Mouse (Mus musculus): ENCODE data around the gene Ptpre.
A peak's percentile ranks its signal among the peaks of the same experiment; 100 is the strongest.

The Ptpre gene

DNA sequence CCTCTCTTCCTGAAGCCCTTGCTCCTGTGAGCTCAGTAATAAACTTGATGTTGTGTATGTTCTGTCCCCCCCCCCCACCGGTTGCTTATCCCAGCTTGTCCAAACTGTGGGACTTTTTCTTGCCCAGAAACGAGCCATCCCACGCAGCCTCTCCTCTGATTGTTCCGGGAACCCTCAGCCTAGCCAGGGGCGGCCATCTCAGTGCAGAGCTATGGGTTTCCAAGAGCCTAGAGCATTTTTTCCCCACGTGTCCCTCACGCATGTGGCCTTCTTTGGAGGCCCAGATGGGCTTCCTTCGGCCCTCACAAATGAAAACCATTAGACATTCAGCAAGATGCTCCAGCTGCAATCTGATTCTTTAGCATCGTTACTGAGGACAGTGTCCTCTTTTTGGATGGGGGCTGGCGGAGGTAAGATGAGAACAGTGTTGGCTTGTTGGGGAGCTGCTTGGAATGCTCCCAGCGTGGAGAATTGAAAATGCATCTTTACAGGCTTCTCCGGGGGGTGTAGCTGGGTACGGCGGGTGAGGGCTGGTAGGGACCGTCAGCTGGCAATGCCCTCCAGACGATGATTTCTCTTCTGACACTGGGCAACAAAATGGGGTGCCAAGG, 41.5 kb downstream of the Ptpre start:
- DNase-seq = no peak

DNA sequence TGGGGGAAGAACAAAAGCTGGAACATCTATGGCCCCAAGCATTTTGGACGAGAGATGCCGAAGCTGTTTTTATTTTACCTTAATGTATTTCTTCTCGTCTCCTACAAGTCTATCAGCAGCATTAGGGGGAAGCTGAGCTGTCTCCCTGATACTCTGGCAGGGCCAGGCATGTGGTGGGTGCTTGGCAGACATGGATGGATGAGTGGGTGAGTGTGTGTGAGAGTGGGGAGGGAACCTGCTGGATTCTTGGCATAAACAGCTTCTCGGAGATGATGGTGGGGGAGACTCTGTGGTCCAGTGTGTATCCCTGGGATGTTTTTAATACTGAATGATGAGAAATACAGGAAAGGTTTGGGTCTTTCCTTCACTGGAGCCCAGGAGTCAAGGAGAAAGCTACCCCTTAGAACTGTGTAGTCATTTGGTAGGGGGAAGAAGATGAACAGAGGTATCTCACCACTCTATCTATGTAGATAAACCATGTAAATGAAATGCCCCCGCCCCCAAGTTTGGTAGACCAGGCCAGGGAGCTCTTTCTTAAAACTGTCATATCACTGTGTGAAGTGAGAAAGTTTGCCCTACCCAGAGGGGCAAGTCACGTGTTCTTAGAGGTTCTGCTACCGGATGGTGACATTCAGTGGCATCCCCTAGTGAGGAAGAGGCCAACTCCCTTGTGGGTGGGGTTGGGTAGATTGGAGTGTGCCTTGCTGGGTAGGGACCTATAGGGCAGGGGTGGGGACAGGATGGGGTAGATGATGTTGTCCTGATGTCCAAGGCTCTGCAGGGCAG, 43.2 kb downstream of the Ptpre start:
- DNase-seq = no peak

- no peak for DNase-seq
These were observed 43.8 kb downstream of the Ptpre start for GRCm38 (mm10) chr7:135581128-135581527.

DNA sequence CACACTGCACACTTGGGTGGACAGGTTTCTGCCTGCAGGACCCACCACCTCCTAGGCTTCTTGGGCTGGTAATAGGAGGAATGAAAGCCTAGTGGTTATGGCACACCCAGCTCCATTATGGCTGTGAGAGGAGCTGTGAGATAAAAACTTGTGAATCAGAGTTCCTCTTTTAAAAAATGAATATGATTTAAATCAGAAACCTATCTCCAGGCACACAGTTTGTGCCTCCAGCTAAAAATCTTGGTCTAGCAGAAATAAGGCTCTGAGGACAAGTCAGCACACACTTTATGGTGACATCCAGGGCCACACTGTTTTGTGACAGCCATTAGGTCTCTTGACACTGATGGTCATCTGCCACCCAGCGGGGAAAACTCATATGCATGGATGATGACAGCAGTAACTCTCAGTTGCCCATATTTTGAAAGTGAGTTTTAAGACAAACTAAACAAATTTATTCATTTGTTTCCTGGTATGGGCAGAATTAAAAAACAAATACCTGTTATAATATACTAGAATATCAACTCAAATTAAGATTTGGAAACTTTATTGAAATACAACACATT, 47.9 kb downstream of the Ptpre start:
- no peak for DNase-seq

GRCm38 (mm10) chr7:135586402-135586801, 49.1 kb downstream of the Ptpre start:
- DNase-seq = no peak

GRCm38 (mm10) chr7:135587821-135588575, 50.7 kb downstream of the Ptpre start:
- DNase-seq = no peak

DNA sequence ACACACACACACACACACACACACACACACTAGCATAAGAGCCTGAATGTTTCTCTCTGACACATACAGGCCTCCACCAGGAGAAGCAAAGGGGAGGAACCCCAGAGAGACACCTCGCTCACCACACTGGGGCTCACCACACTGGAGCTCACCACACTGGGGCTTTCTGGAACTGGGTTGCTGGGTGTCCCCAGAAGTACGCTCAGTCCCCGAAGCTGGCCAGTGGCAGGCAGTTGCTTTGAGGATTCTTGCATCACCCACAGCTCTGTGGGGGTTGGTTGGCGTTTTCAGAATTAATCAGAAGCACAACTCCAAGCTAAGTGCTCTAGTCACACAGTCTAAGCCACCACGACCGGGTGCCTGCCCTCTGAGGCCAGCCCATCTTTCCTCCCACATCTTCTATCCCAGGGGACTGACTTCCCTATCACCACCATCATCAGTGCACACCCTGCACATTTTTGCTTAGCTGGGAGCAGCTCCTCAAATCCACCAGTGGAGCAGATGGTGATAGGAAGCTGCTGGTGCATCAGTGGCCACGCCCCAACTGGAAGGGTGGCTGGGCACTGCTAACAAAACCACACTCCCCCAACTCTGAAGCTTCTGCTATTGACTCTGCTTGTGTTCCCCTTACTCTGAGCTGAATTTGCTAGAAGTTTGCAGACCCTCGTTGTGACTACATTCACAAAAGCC, 51.5 kb downstream of the Ptpre start:
- DNase-seq = no peak

DNA sequence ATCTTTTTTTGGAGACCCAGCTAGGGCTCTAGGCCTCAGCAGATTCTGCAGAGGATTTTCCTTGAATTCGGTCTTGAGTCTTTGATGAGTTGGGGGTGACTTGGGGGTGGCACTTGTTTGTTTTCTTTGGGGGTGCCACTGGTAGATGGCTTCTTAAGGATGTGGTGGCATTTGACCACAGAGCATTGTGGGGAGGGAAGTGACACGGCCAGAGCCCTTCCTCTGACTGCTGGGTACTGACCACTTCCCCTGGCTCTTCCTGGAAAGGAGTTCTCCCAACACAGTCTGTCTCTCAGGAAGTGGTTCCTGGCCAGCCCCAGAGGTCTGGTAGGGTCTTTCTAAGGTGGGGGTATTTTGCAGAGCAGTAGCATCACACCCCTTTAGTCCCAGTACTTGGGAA, 54.2 kb downstream of the Ptpre start:
- no peak for DNase-seq

DNA sequence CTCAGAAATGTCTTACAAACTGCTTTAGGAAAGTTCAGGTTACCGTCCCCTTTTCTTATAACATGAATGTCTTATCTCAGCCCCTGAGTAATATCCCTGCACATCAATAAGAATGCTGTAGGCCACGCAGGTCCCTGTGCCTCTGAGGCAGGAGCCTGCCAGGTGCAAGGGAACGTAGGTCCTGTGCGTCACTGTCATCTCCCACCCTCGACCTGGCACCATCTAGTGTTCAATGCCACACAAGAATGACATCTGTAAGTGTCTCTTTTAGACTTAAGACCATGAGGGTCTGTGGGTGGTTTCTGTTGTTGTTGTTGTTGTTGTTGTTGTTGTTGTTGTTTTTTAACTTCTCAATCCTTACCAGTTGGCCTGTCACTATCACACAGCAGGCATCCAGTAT, 56.0 kb downstream of the Ptpre start:
- no peak for DNase-seq

DNA sequence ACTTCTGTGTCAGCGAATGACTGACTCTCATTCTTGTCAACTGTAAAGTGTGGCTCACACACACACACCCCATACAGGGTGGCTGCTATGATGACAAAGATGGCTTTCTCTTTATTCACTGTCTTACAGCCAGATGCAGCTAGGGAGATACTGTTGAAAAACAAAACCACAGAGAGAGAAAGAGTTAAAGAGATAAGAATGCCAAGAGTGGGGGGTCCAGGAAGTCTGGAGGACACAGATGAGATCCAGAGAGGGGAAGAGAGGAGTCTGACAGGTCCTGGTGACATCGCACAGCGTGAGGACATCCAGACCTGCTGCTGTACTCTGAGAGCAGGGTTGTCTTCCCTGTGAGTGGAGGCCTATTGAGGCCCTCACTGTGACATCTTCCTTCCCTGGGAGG, 56.5 kb downstream of the Ptpre start:
- DNase-seq = no peak

DNA sequence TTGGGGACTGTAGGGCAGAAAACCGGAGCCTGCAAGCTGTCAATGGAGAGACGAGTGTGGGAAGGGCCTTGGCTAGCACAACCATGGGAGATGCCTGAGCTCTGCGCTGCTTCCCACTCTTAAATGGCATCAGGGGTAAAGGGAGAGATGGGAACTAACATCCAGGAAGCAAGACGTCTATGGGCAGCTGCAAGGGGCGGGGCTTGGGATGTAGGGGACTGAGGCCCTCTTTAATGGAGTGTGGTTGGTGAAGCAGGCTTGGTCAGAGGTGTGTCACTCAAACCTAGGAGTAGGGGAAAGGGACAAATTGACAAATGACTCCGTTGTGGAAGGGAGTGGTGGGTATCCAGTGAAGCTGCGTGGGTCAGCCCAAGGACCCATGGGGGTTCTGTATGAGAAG, 57.4 kb downstream of the Ptpre start:
- DNase-seq = no peak

GRCm38 (mm10) chr7:135595640-135596174, 58.4 kb downstream of the Ptpre start:
- DNase-seq = no peak

DNA sequence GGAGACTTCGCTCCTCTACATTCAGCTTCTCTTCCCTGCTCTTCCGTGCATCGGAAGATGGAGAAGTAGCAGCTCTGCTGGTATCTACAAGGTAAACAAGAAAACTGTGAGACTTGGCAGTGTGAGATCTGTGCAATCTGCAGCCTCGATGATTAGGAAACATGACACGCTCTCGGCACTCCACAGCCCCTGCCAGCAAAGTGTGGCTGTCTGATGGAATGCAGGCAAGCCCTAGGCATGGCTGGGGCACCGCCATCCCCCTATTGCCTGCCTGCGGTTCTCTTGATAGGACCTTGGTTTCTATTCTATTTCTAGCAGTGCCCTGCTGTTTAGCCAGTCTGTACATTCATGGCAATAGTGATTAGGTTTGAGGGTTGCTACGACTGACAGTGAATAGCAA, 59.7 kb downstream of the Ptpre start:
- no peak for DNase-seq

DNA sequence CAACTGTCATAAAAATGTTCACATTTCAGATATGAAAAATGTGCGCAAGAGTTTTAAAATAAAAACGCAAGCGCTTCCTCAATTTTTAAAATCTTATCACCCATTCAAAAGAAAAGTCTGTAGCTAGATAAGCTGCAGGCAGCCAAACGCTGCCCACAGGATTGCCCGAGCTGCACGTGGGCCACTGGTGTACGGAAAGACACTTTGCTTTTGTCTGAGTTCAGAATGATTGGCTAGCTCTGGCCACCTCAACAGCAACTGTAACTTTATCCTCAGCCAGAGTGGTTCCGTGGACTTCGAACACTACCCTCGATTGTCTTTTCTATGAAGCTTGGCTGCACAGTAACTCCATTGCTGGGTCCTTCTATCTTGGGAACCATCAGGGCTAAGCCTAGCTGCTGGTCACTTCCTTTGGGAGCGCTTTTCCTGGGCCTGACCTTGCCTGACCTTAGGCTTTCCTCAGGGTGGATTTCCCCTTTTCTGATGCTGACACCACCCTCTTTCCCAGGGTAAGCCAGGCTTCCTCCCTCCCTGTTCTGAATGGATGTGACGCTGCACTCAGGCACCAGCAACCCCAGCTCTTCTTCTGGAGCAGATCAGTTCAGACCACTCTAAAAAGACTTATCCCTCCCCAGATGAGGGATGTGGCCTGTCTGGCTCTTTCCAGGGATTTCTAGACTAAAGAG, 60.5 kb downstream of the Ptpre start:
- no peak for DNase-seq

DNA sequence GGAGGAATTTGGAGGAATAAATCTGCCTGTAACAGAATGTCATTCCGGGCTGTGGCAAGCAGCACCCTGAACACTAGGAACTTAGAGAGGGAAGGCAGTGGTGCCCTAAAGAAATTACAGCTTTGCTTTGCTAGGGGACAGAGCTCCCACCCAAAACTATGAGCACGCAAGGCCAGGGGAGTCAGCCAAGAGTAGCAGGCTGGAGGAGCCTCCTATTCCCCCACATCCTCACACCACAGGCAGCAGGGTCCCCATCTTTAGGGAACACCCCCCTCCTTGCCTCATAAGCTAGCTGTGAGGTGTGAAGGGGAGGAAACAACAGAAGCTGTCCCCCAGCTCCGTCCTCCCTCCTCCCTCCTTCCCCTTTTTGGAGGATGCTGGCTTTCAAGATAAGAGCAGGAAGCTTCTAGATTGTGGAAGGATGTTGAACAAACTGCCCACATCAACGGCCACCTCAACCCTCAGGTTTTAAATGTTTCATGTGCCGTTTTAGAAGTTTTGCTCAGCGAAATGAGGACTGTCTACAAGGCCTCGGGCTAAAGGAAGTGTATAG, 61.1 kb downstream of the Ptpre start:
- no peak for DNase-seq

DNA sequence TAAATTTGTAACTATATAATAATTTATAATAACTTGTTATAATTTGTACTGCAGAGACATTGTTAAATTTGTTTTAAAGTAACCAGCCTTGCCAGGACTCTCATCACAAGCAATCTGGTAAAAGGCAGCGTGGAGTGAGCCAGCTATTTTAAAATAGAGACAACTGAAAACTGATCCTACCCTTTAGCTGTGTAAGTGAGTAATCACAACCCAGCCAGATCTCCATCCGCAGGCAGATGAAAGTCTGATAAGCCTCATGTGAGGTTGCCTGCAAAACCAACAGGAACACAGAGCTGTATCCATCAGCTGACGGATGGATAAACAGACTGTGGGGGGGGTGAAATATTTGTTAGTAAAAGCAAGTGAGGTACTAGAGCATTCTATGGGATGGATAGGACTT, 62.8 kb downstream of the Ptpre start:
- DNase-seq = no peak

DNA sequence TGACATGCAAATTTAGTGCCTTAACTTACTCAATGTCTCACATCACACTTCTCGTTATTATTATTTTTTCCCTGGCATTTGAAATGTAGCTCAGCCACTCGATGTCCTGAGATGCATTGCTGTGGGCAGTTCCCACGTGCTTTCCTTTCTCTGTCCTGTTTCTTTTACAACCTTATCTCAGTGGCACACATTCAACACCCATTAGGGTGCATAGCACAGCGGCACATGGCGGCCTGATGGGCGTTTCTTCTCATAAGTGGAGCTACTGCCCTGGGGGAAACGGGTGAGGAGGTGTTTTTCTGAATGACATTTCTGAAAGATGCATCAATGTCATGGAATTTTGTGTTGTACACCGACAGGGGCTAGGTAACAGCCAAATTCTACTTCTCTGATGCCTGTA, 64.3 kb downstream of the Ptpre start:
- no peak for DNase-seq

GRCm38 (mm10) chr7:135602265-135602664, 65.0 kb downstream of the Ptpre start:
- no peak for DNase-seq

- DNase-seq = peak; percentile 25
These were observed 65.7 kb downstream of the Ptpre start for GRCm38 (mm10) chr7:135602881-135603523.

DNA sequence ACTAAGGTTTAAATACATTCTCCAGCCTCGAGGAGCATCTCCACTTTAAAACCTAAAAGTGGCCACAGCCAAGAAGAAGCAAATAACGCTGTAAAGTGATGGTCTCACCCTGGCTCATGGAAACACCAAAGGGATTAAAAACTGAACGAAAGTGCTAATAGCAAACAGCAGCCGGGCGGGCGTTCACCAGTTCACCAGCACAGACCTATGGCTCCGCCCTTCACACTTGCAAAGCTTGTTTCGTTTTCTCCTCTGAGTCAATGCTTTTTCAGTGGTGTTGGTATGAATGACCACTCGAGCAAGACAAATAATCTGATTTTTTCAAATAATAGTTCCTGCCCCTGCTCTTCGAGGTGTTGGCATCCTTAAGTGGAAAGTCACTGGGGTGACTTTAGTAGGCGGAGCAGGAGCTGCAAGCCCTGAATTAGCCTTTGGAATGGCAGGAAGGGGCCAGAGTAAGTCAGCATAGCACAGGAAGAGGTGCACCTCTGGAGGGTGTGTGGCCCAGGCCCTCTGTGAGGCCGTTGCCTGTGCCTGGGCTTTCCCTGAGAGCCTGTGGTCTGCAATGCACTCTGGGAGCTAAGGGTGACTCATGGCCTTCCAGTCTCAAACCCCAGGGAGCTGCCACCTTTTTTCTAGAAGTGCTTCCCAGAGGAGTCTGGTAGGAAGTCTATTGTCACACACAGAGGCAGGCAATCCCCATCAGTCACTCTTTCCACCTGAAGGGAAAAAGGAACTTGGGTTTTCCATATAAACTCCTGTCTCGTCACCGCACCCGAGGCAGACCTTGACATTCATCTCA, 67.9 kb downstream of the Ptpre start:
- peak; percentile 32 for DNase-seq

GRCm38 (mm10) chr7:135605804-135606072, 68.5 kb downstream of the Ptpre start:
- DNase-seq = no peak
